Mouse (Mus musculus): ENCODE results near the gene Hist2h3c1.
A peak's percentile ranks its signal among the peaks of the same experiment; 100 is the strongest.
"Not testable (repeated sequence)": the region's sequence is repeated elsewhere in the genome, so short reads cannot be mapped to it uniquely, and the experiment has no call there.

Hist2h3c1 gene

GRCm38 (mm10) chr3:96246427-96246856 is at the start of gene Hist2h3c1:
Gene Hist2h3c1 (plus strand): TSS chr3:96246685.
- DNase-seq: not testable (repeated sequence)

GRCm38 (mm10) chr3:96197129-96197749 is 49.2 kb upstream of the Hist2h3c1 start:
- peak; percentile 93 for DNase-seq

GRCm38 (mm10) chr3:96198181-96198580 is 48.3 kb upstream of the Hist2h3c1 start:
- peak; percentile 59 for DNase-seq

- DNase-seq: not testable (repeated sequence)
Observed at GRCm38 (mm10) chr3:96198601-96199251, 47.8 kb upstream of the Hist2h3c1 start.

- no peak for DNase-seq
Observed at GRCm38 (mm10) chr3:96199731-96200130, 46.8 kb upstream of the Hist2h3c1 start.

- no peak for DNase-seq
Observed at GRCm38 (mm10) chr3:96207819-96208218, 38.7 kb upstream of the Hist2h3c1 start.

- no peak for DNase-seq
Observed at GRCm38 (mm10) chr3:96209242-96209641, 37.2 kb upstream of the Hist2h3c1 start.

GRCm38 (mm10) chr3:96219191-96219641 is 27.3 kb upstream of the Hist2h3c1 start:
- DNase-seq: peak; percentile 53

GRCm38 (mm10) chr3:96219661-96220130 is 26.8 kb upstream of the Hist2h3c1 start, which contains the start of the genes Bola1 and Hist2h2ab:
Gene Bola1 (minus strand): TSS chr3:96219709.
Gene Hist2h2ab (plus strand): TSS chr3:96219865.
- peak; percentile 92 for DNase-seq

- not testable (repeated sequence) for DNase-seq
Observed at GRCm38 (mm10) chr3:96220131-96220764, 26.2 kb upstream of the Hist2h3c1 start.

- DNase-seq: peak; percentile 97
Observed at GRCm38 (mm10) chr3:96220765-96221639, 25.5 kb upstream of the Hist2h3c1 start, which contains the start of the genes Hist2h2ac and Hist2h2be. Gene Hist2h2ac (minus strand): TSS chr3:96220880. Gene Hist2h2be (plus strand): TSS chr3:96221119.

GRCm38 (mm10) chr3:96221640-96222038 is 24.8 kb upstream of the Hist2h3c1 start:
- DNase-seq: peak; percentile 33

GRCm38 (mm10) chr3:96222774-96223173 is 23.7 kb upstream of the Hist2h3c1 start:
- no peak for DNase-seq

- DNase-seq: no peak
Observed at GRCm38 (mm10) chr3:96225421-96225820, 21.1 kb upstream of the Hist2h3c1 start.

GRCm38 (mm10) chr3:96226695-96227648 is 19.5 kb upstream of the Hist2h3c1 start:
- no peak for DNase-seq

GRCm38 (mm10) chr3:96228828-96229227 is 17.7 kb upstream of the Hist2h3c1 start:
- no peak for DNase-seq

- DNase-seq: no peak
Observed at GRCm38 (mm10) chr3:96230404-96230803, 16.1 kb upstream of the Hist2h3c1 start.

- DNase-seq: no peak
Observed at GRCm38 (mm10) chr3:96230910-96231757, 15.4 kb upstream of the Hist2h3c1 start.

GRCm38 (mm10) chr3:96231758-96232120 is 14.7 kb upstream of the Hist2h3c1 start:
- DNase-seq: no peak

GRCm38 (mm10) chr3:96234914-96235313 is 11.6 kb upstream of the Hist2h3c1 start:
- no peak for DNase-seq

Data from kidney, adult 9 months (tissue).